Mouse (Mus musculus) forebrain, embryonic 11.5 days (tissue): ENCODE results near the gene Ust. TPM values are rescaled to one million over a fixed set of nuclear protein-coding genes. Genes with fewer than 3 reads are reported as not detected.
A peak's percentile ranks its signal among the peaks of the same experiment; 100 is the strongest.

ENCODE experiments used
- ATAC-seq: fragments of 200-750 bp; cut with Nextera tagmentation; replicated peaks from 2 replicates; pipeline ENCODE4 v1.8.0; 2017; ENCODE audit warnings: moderate TSS enrichment; ENCODE audit not compliant: low FRiP score
- DNase-seq: peaks from one replicate; pipeline ENCODE4 v3.0.0-alpha.2; 2017; ENCODE audit warnings: low spot score
- H3K27ac ChIP-seq: fragments of 300-500 bp; sonication (generic); 2 replicates; pipeline ENCODE4 v1.5.1; 2014; ENCODE audit warnings: low read depth, low read length
- H3K27me3 ChIP-seq: fragments of 300-500 bp; sonication (generic); 2 replicates; pipeline ENCODE4 v1.6.1; 2014; ENCODE audit warnings: mild to moderate bottlenecking, low read length, mixed read lengths; ENCODE audit not compliant: control insufficient read depth, insufficient read depth
- H3K36me3 ChIP-seq: fragments of 300-500 bp; sonication (generic); 2 replicates; pipeline ENCODE4 v1.6.1; 2014; ENCODE audit warnings: mild to moderate bottlenecking, low read length, moderate library complexity, mixed read lengths; ENCODE audit not compliant: control insufficient read depth, insufficient read depth
- H3K4me1 ChIP-seq: fragments of 300-500 bp; sonication (generic); replicated peaks from 2 replicates; pipeline ENCODE4 v1.6.1; 2014; ENCODE audit warnings: low read length, mixed read lengths; ENCODE audit not compliant: control insufficient read depth, insufficient read depth
- H3K4me2 ChIP-seq: fragments of 300-500 bp; sonication (generic); 2 replicates; pipeline ENCODE4 v1.6.1; 2014; ENCODE audit warnings: low read depth, mild to moderate bottlenecking, low read length, moderate library complexity, mixed read lengths; ENCODE audit not compliant: severe bottlenecking
- H3K4me3 ChIP-seq: fragments of 300-500 bp; sonication (generic); 2 replicates; pipeline ENCODE4 v1.5.1; 2014; ENCODE audit warnings: low read depth, low read length
- H3K9ac ChIP-seq: fragments of 300-500 bp; sonication (generic); 2 replicates; pipeline ENCODE4 v1.6.1; 2014; ENCODE audit warnings: low read length
- H3K9me3 ChIP-seq: fragments of 300-500 bp; sonication (generic); 2 replicates; pipeline ENCODE4 v1.6.1; 2016; ENCODE audit warnings: low read length, mixed read lengths; ENCODE audit not compliant: control insufficient read depth
- WGBS: fragments of 180-500 bp; shearing (Covaris S2); extraction: QIAGEN DNeasy Blood & Tissue Kit; methylation state at CpG from one replicate; pipeline ENCODE4 v1.1.7; 2014; 5-methylcytosine and 5-hydroxymethylcytosine counted together
- polyA plus RNA-seq: library from polyadenylated mRNA; unstranded; fragments of >200 nt; fragmentation: Nextera tagmentation; extraction: Ambion mirVana; gene quantifications from 2 replicates; pipeline ENCODE4 v1.2.1, GENCODE M21; 2014

Ust gene
- polyA plus RNA-seq, 1 experiment from 2014 or later, result 3.4 TPM

GRCm38 (mm10) chr10:8428787-8429778 is 89.5 kb downstream of the Ust start:
- no peak for DNase-seq

GRCm38 (mm10) chr10:8427671-8428364 is 90.8 kb downstream of the Ust start:
- WGBS, result 88% methylated on average over 12 of the region's 12 CpGs
- no peak overlapping the region for H3K4me3 ChIP-seq
- H3K4me1 ChIP-seq, result no peaks in the 10 kb centered on the region; the same call in 1 of the 2 replicates
- ATAC-seq (no peak), DNase-seq (no peak)
- H3K9me3 ChIP-seq, result no peaks in the 10 kb centered on the region
- H3K4me2 ChIP-seq, result no peak overlapping the region
- no peak overlapping the region for H3K27ac ChIP-seq
- no peaks in the 10 kb centered on the region for H3K27me3 ChIP-seq
- no peaks in the 10 kb centered on the region for H3K36me3 ChIP-seq
- no peak overlapping the region for H3K9ac ChIP-seq

More at GRCm38 (mm10) chr10:8428787-8429778, 89.5 kb downstream of the Ust start:
- no peak overlapping the region for H3K4me2 ChIP-seq
- H3K4me3 ChIP-seq, result no peak overlapping the region
- H3K27ac ChIP-seq, result no peak overlapping the region
- WGBS, result 77% methylated on average over 13 of the region's 13 CpGs
- H3K27me3 ChIP-seq, result no peaks in the 10 kb centered on the region
- no peaks in the 10 kb centered on the region; the same call in 1 of the 2 replicates for H3K4me1 ChIP-seq
- H3K36me3 ChIP-seq, result no peaks in the 10 kb centered on the region
- no peak for ATAC-seq
- no peaks in the 10 kb centered on the region for H3K9me3 ChIP-seq
- no peak overlapping the region for H3K9ac ChIP-seq

GRCm38 (mm10) chr10:8419496-8420009 is 99.1 kb downstream of the Ust start:
- Histone ChIP-seq H3K27ac (no peak overlapping the region), H3K9ac (no peak overlapping the region), H3K36me3 (no peaks in the 10 kb centered on the region), H3K9me3 (no peaks in the 10 kb centered on the region), H3K4me2 (no peak overlapping the region), H3K4me1 (no peaks in the 10 kb centered on the region), H3K27me3 (no peaks in the 10 kb centered on the region), H3K4me3 (no peak overlapping the region)
- 82% methylated on average over 6 of the region's 6 CpGs for WGBS
- DNase-seq (no peak), ATAC-seq (no peak)

- Histone ChIP-seq H3K36me3 (no peaks in the 10 kb centered on the region), H3K9me3 (no peaks in the 10 kb centered on the region), H3K27me3 (no peaks in the 10 kb centered on the region), H3K27ac (no peak overlapping the region), H3K4me3 (no peak overlapping the region), H3K9ac (no peak overlapping the region), H3K4me1 (no peaks in the 10 kb centered on the region), H3K4me2 (no peak overlapping the region)
- DNase-seq, result no peak
- 89% methylated on average over 5 of the region's 5 CpGs for WGBS
- ATAC-seq, result no peak
Observed at GRCm38 (mm10) chr10:8415474-8415873, 103.2 kb downstream of the Ust start.

GRCm38 (mm10) chr10:8415036-8415435 is 103.6 kb downstream of the Ust start:
- Histone ChIP-seq H3K4me2 (no peak overlapping the region), H3K9me3 (no peaks in the 10 kb centered on the region), H3K4me3 (no peak overlapping the region), H3K36me3 (no peaks in the 10 kb centered on the region), H3K9ac (no peak overlapping the region), H3K4me1 (no peaks in the 10 kb centered on the region), H3K27ac (no peak overlapping the region), H3K27me3 (no peaks in the 10 kb centered on the region)
- 92% methylated on average over 7 of the region's 7 CpGs for WGBS
- no peak for ATAC-seq
- DNase-seq, result no peak

- Histone ChIP-seq H3K36me3 (no peaks in the 10 kb centered on the region), H3K4me2 (no peak overlapping the region), H3K27me3 (no peaks in the 10 kb centered on the region), H3K9ac (no peak overlapping the region), H3K4me1 (no peaks in the 10 kb centered on the region), H3K9me3 (no peaks in the 10 kb centered on the region), H3K27ac (no peak overlapping the region), H3K4me3 (no peak overlapping the region)
- ATAC-seq, result no peak
- WGBS, result 88% methylated on average over 4 of the region's 4 CpGs
- DNase-seq, result no peak
Observed at GRCm38 (mm10) chr10:8405141-8405540, 113.5 kb downstream of the Ust start.

- H3K27ac ChIP-seq, result no peak overlapping the region
- no peaks in the 10 kb centered on the region for H3K36me3 ChIP-seq
- no peak overlapping the region for H3K9ac ChIP-seq
- no peak overlapping the region for H3K4me2 ChIP-seq
- DNase-seq, result peak; percentile 4
- WGBS, result 91% methylated on average over 2 of the region's 2 CpGs
- ATAC-seq, result no peak
- no peak overlapping the region for H3K4me3 ChIP-seq
- no peaks in the 10 kb centered on the region for H3K9me3 ChIP-seq
- peaks cover 2% of the 10 kb centered on the region; the same call in 1 of the 2 replicates for H3K4me1 ChIP-seq
- peaks cover 6% of the 10 kb centered on the region for H3K27me3 ChIP-seq
Observed at GRCm38 (mm10) chr10:8392226-8392625, 126.4 kb downstream of the Ust start.

- Histone ChIP-seq H3K4me3 (no peak overlapping the region), H3K9me3 (no peaks in the 10 kb centered on the region), H3K4me2 (no peak overlapping the region), H3K9ac (no peak overlapping the region), H3K27ac (no peak overlapping the region), H3K27me3 (peaks cover 6% of the 10 kb centered on the region), H3K4me1 (peaks cover 2% of the 10 kb centered on the region; the same call in 1 of the 2 replicates), H3K36me3 (no peaks in the 10 kb centered on the region)
- peak; percentile 84 for ATAC-seq
- WGBS, result 25% methylated on average over 4 of the region's 4 CpGs
- DNase-seq, result no peak
Observed at GRCm38 (mm10) chr10:8391264-8391748, 127.3 kb downstream of the Ust start.
